Mouse (Mus musculus): ENCODE results near the gene Tmed6. TPM values are rescaled to one million over a fixed set of nuclear protein-coding genes. Genes with fewer than 3 reads are reported as not detected.

The Tmed6 gene
- polyA plus RNA-seq, 1 experiment from 2014 or later = not detected

- Histone ChIP-seq H3K9ac (ENCODE audit: low read depth, low read length) (no peak overlapping the region), H3K27me3 (ENCODE audit: control insufficient read depth, insufficient read depth, low read depth, low read length) (no peaks in the 10 kb centered on the region), H3K27ac (ENCODE audit: low read length) (no peak overlapping the region), H3K4me2 (ENCODE audit: low read length) (no peak overlapping the region), H3K9me3 (replicated peaks; ENCODE audit: control insufficient read depth, low read length, poor library complexity, severe bottlenecking) (no peaks in the 10 kb centered on the region; the same call in 1 of the 2 replicates), H3K4me3 (ENCODE audit: low read depth, low read length) (no peak overlapping the region), H3K36me3 (ENCODE audit: control insufficient read depth, insufficient read depth, low read length) (peaks cover 30% of the 10 kb centered on the region), H3K4me1 (ENCODE audit: control insufficient read depth, insufficient read depth, low read length) (no peaks in the 10 kb centered on the region)
- 99% methylated on average over 5 of the region's 5 CpGs for WGBS
- ATAC-seq = no peak
Observed at GRCm38 (mm10) chr8:107086018-107086417, 20.6 kb upstream of the Tmed6 start.

DNA sequence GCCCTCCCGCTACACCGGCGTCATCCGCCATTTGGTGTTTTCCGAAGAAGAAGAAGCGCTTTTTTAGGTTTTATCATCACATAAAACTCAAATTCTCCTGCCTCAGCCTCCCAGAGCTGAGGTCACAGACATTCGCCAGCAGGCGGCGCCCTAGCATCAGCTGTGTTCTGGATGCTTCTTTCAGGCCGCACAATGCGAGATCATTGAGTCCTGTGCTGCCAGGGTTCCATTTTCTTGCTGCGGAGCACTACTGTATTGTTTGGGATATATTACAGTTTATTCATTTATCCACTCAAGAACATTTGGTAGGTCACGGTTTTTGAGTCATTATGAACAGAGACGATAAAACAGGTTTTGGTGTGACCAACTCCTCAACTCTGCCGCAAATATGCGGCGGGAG is 19.9 kb upstream of the Tmed6 start:
- H3K36me3 ChIP-seq (ENCODE audit: control insufficient read depth, insufficient read depth, low read length) = peaks cover 34% of the 10 kb centered on the region

DNA sequence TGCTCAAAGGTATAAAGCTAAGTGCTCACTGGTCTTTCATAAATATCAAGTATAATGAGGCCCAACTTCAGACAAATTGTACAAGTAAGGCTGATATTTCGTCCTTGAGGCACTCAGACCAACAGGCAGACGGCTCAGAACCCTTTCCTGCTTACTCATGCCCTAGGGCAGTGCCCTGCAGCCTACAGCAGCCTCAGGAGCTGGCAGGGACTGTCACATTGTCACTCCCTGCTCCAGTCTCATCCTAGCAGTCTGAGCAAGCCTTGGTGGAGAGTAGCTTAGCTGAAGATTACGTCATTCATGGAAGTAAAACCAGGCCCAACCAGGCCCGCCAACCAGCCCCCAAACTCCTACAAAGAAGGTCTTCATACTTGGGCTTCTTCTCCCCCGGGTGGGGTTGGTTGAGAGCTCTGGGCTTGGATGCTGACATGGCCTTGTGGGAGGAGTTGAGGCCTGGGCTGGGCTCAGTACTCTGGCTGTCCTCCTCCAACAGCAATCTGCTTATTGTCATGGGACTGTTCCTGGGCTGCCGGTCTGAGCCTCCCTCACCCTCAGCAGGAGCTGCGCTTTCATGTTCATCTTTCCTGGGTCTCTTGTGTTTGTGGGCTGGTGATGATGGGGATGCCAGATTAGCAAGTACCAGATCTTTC is 10.9 kb upstream of the Tmed6 start:
- Histone ChIP-seq H3K4me2 (ENCODE audit: low read length) (no peak overlapping the region), H3K4me3 (ENCODE audit: low read depth, low read length) (no peak overlapping the region), H3K9ac (ENCODE audit: low read depth, low read length) (no peak overlapping the region), H3K36me3 (ENCODE audit: control insufficient read depth, insufficient read depth, low read length) (peaks cover 41% of the 10 kb centered on the region), H3K27ac (ENCODE audit: low read length) (no peak overlapping the region), H3K9me3 (replicated peaks; ENCODE audit: control insufficient read depth, low read length, poor library complexity, severe bottlenecking) (no peaks in the 10 kb centered on the region), H3K4me1 (ENCODE audit: control insufficient read depth, insufficient read depth, low read length) (no peaks in the 10 kb centered on the region), H3K27me3 (ENCODE audit: control insufficient read depth, insufficient read depth, low read depth, low read length) (no peaks in the 10 kb centered on the region)
- no peak for ATAC-seq
- 97% methylated on average over 7 of the region's 7 CpGs for WGBS

More for the DNA sequence above, 19.9 kb upstream of the Tmed6 start:
- Histone ChIP-seq H3K27ac (ENCODE audit: low read length) (no peak overlapping the region), H3K9me3 (replicated peaks; ENCODE audit: control insufficient read depth, low read length, poor library complexity, severe bottlenecking) (no peaks in the 10 kb centered on the region; the same call in 1 of the 2 replicates), H3K4me1 (ENCODE audit: control insufficient read depth, insufficient read depth, low read length) (no peaks in the 10 kb centered on the region), H3K4me3 (ENCODE audit: low read depth, low read length) (no peak overlapping the region), H3K9ac (ENCODE audit: low read depth, low read length) (no peak overlapping the region), H3K27me3 (ENCODE audit: control insufficient read depth, insufficient read depth, low read depth, low read length) (no peaks in the 10 kb centered on the region), H3K4me2 (ENCODE audit: low read length) (no peak overlapping the region)
- ATAC-seq = no peak
- 98% methylated on average over 17 of the region's 17 CpGs for WGBS

DNA sequence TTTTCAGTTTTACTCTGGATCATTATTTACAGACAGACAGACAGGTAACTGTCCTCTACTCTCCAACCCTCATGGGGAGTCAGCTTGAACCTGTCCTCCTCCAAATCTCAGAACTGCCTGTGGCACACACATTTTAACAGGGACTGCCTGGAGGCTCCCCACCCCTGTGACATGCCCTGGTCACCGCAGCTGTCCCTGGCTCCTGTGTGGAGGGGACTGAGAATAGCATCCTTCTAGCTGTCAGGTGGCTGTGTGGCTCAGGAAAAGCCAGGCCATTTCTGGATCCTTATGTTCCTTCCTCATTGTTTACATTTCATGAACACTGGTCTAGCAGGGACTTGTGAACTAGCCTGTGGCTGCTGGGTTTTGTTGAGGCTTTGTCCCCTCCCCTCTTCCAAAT is 8.7 kb upstream of the Tmed6 start:
- Histone ChIP-seq H3K4me3 (ENCODE audit: low read depth, low read length) (no peak overlapping the region), H3K36me3 (ENCODE audit: control insufficient read depth, insufficient read depth, low read length) (peaks cover 37% of the 10 kb centered on the region), H3K27me3 (ENCODE audit: control insufficient read depth, insufficient read depth, low read depth, low read length) (no peaks in the 10 kb centered on the region), H3K9ac (ENCODE audit: low read depth, low read length) (no peak overlapping the region), H3K9me3 (replicated peaks; ENCODE audit: control insufficient read depth, low read length, poor library complexity, severe bottlenecking) (no peaks in the 10 kb centered on the region), H3K27ac (ENCODE audit: low read length) (no peak overlapping the region), H3K4me2 (ENCODE audit: low read length) (no peak overlapping the region), H3K4me1 (ENCODE audit: control insufficient read depth, insufficient read depth, low read length) (no peaks in the 10 kb centered on the region)
- WGBS = 96% methylated on average over 1 of the region's 1 CpGs
- ATAC-seq = no peak

DNA sequence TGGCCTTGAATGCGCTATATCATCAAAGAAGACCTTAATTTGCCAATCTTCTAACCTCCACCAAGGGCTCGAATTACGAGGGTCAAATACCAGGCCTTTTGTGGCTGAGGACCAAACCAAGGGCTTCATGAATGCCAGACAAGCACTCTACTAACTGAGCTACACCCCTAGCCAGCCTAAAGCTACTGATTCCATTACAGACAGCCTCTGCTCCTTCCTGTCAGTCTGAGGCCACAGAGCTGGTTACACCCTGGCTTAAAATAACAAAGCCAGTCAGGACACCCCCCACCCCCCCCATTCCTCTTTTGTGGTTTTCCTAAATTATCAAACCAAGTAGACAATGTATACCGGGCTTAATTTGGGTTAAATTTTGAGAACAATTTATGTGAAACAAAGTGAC is 8.3 kb upstream of the Tmed6 start:
- Histone ChIP-seq H3K9ac (ENCODE audit: low read depth, low read length) (no peak overlapping the region), H3K27ac (ENCODE audit: low read length) (no peak overlapping the region), H3K4me2 (ENCODE audit: low read length) (no peak overlapping the region), H3K4me3 (ENCODE audit: low read depth, low read length) (no peak overlapping the region), H3K4me1 (ENCODE audit: control insufficient read depth, insufficient read depth, low read length) (no peaks in the 10 kb centered on the region), H3K27me3 (ENCODE audit: control insufficient read depth, insufficient read depth, low read depth, low read length) (no peaks in the 10 kb centered on the region), H3K36me3 (ENCODE audit: control insufficient read depth, insufficient read depth, low read length) (peaks cover 37% of the 10 kb centered on the region), H3K9me3 (replicated peaks; ENCODE audit: control insufficient read depth, low read length, poor library complexity, severe bottlenecking) (no peaks in the 10 kb centered on the region)
- 88% methylated on average over 4 of the region's 4 CpGs for WGBS
- no peak for ATAC-seq

GRCm38 (mm10) chr8:107062613-107063012 is 2.8 kb downstream of the Tmed6 start:
- no peak overlapping the region for H3K9ac ChIP-seq (ENCODE audit: low read depth, low read length)
- no peak overlapping the region for H3K27ac ChIP-seq (ENCODE audit: low read length)
- ATAC-seq = no peak
- H3K4me2 ChIP-seq (ENCODE audit: low read length) = no peak overlapping the region
- H3K36me3 ChIP-seq (ENCODE audit: control insufficient read depth, insufficient read depth, low read length) = peaks cover 6% of the 10 kb centered on the region; the same call in 1 of the 2 replicates
- no peaks in the 10 kb centered on the region for H3K9me3 ChIP-seq (replicated peaks; ENCODE audit: control insufficient read depth, low read length, poor library complexity, severe bottlenecking)
- H3K27me3 ChIP-seq (ENCODE audit: control insufficient read depth, insufficient read depth, low read depth, low read length) = no peaks in the 10 kb centered on the region
- WGBS = 88% methylated on average over 1 of the region's 1 CpGs
- H3K4me1 ChIP-seq (ENCODE audit: control insufficient read depth, insufficient read depth, low read length) = peaks cover 2% of the 10 kb centered on the region
- H3K4me3 ChIP-seq (ENCODE audit: low read depth, low read length) = no peak overlapping the region

DNA sequence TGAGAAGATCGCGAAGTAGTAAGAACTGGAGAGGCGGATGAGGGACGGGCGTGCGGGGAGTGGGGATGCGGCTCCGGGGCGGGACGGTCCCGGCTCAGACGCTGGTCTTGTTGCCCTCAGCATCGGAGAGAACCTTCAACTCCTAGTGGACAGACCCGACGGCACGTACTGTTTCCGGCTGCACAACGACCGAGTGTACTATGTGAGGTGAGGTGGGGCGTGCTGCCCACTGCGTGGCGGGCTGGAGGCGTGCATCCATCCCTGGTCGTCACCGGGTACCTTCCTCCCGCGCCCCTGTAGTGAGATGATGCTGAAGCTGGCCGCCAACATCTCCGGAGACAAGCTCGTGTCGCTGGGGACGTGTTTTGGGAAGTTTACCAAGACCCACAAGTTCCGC is 8.5 kb downstream of the Tmed6 start:
- ATAC-seq = peak; percentile 78
- peak overlapping the region; percentile 75; the same call in 1 of the 2 replicates for H3K27ac ChIP-seq (ENCODE audit: low read length)

DNA sequence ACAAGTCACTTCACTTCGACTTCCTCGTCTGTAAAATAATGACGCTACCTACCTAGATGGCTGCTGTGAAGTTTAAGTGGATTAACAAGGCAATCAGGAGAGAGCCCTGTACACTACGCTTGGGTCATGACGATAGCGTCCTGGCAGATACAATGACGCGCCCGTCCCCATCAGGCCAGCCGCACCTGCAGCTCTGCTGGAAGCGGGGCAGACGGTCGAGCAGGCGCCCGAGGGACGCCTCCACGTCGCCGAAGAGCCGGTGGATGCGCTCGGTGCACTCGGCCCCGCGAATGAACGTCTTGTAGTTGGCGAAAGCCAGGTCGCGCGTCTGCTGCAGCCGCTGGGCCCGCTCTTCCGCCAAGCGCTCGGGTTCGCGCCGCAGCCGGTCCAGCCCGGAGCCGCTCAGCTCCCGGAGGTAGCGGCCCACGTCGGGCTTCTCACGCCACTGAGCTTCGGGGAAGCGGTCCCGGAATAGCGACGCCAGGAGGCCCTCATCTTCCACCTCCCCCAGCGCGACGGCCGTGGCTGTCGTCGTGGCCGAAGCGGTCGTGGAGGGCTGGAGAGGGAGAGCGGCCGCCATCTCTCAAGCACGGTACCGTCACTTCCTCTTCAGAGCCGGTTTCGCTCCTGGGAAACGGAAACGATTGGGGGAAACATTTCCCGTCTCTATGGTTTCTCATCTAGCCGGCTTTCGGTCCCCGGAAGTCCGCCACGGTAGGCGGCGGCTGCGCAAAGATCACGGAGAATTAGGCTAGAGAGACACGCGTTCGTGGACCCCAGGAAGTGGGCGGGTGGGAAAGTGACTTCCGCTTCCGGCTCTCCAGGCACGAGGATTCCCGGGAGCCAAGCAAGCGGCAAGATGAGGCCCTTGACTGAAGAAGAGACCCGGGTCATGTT is 9.1 kb downstream of the Tmed6 start, which contains the start of the genes Cog8 and Nip7:
Gene Cog8, minus strand, starts transcription at position 614 of the 897 bp plus-strand sequence.
Gene Nip7, plus strand, starts transcription at position 802 of the 897 bp plus-strand sequence.
- Histone ChIP-seq H3K4me2 (ENCODE audit: low read length) (peak within 1 kb of the TSS; percentile 97), H3K9ac (ENCODE audit: low read depth, low read length) (peak within 1 kb of the TSS; percentile 92), H3K9me3 (replicated peaks; ENCODE audit: control insufficient read depth, low read length, poor library complexity, severe bottlenecking) (no peaks in the 10 kb centered on the region), H3K4me1 (ENCODE audit: control insufficient read depth, insufficient read depth, low read length) (peaks cover 17% of the 10 kb centered on the region), H3K27ac (ENCODE audit: low read length) (peak within 1 kb of the TSS; percentile 87), H3K36me3 (ENCODE audit: control insufficient read depth, insufficient read depth, low read length) (peaks cover 33% of the 10 kb centered on the region), H3K27me3 (ENCODE audit: control insufficient read depth, insufficient read depth, low read depth, low read length) (no peaks in the 10 kb centered on the region), H3K4me3 (ENCODE audit: low read depth, low read length) (peak within 1 kb of the TSS; percentile 96)
- under 1% methylated on average over 79 of the region's 88 CpGs for WGBS
- ATAC-seq = peak; percentile 96

More for the DNA sequence above, 8.5 kb downstream of the Tmed6 start:
- under 1% methylated on average over 33 of the region's 33 CpGs for WGBS
- H3K4me2 ChIP-seq (ENCODE audit: low read length) = peak overlapping the region; percentile 97
- H3K9ac ChIP-seq (ENCODE audit: low read depth, low read length) = peak overlapping the region; percentile 73
- peak overlapping the region; percentile 96 for H3K4me3 ChIP-seq (ENCODE audit: low read depth, low read length)
- H3K4me1 ChIP-seq (ENCODE audit: control insufficient read depth, insufficient read depth, low read length) = peaks cover 17% of the 10 kb centered on the region
- H3K27me3 ChIP-seq (ENCODE audit: control insufficient read depth, insufficient read depth, low read depth, low read length) = no peaks in the 10 kb centered on the region
- peaks cover 28% of the 10 kb centered on the region for H3K36me3 ChIP-seq (ENCODE audit: control insufficient read depth, insufficient read depth, low read length)
- no peaks in the 10 kb centered on the region for H3K9me3 ChIP-seq (replicated peaks; ENCODE audit: control insufficient read depth, low read length, poor library complexity, severe bottlenecking)

GRCm38 (mm10) chr8:107052046-107052445 is 13.4 kb downstream of the Tmed6 start:
- Histone ChIP-seq H3K9me3 (replicated peaks; ENCODE audit: control insufficient read depth, low read length, poor library complexity, severe bottlenecking) (no peaks in the 10 kb centered on the region), H3K4me2 (ENCODE audit: low read length) (no peak overlapping the region), H3K27ac (ENCODE audit: low read length) (no peak overlapping the region), H3K36me3 (ENCODE audit: control insufficient read depth, insufficient read depth, low read length) (peaks cover 35% of the 10 kb centered on the region), H3K4me3 (ENCODE audit: low read depth, low read length) (no peak overlapping the region), H3K27me3 (ENCODE audit: control insufficient read depth, insufficient read depth, low read depth, low read length) (no peaks in the 10 kb centered on the region), H3K9ac (ENCODE audit: low read depth, low read length) (no peak overlapping the region), H3K4me1 (ENCODE audit: control insufficient read depth, insufficient read depth, low read length) (peaks cover 29% of the 10 kb centered on the region)
- no peak for ATAC-seq
- 97% methylated on average over 8 of the region's 8 CpGs for WGBS

All from midbrain, embryonic 16.5 days (tissue).